Mouse (Mus musculus): ENCODE data around the gene Ada. TPM values are rescaled to one million over a fixed set of nuclear protein-coding genes. Genes with fewer than 3 reads are reported as not detected.
A peak's percentile ranks its signal among the peaks of the same experiment; 100 is the strongest.

Gene Ada
- total RNA-seq (2022), result 1 to 10 TPM in 2 of 4 experiments, under 1 TPM in 2; 0.46 to 1.2 (median 0.89) TPM

- peak; percentile 36 for DNase-seq (ENCODE audit: low spot score)
Measured at GRCm38 (mm10) chr2:163749647-163750611, at the start of gene Ada. Gene Ada (minus strand): TSS chr2:163750239.

- peak; percentile 69 for DNase-seq (ENCODE audit: low spot score)
Measured at GRCm38 (mm10) chr2:163798411-163798810, 48.4 kb upstream of the Ada start.

- peak; percentile 81 for DNase-seq (ENCODE audit: low spot score)
Measured at GRCm38 (mm10) chr2:163788484-163788883, 38.4 kb upstream of the Ada start.

GRCm38 (mm10) chr2:163787709-163788108 is 37.7 kb upstream of the Ada start:
- peak; percentile 63 for DNase-seq (ENCODE audit: low spot score)

GRCm38 (mm10) chr2:163787086-163787485 is 37.0 kb upstream of the Ada start:
- DNase-seq (ENCODE audit: low spot score), result no peak

- DNase-seq (ENCODE audit: low spot score), result peak; percentile 29
Measured at GRCm38 (mm10) chr2:163783901-163784300, 33.9 kb upstream of the Ada start.

- no peak for DNase-seq (ENCODE audit: low spot score)
Measured at GRCm38 (mm10) chr2:163783368-163783767, 33.3 kb upstream of the Ada start.

GRCm38 (mm10) chr2:163778896-163779295 is 28.9 kb upstream of the Ada start:
- DNase-seq (ENCODE audit: low spot score), result no peak

GRCm38 (mm10) chr2:163777061-163777460 is 27.0 kb upstream of the Ada start:
- no peak for DNase-seq (ENCODE audit: low spot score)

GRCm38 (mm10) chr2:163776661-163777060 is 26.6 kb upstream of the Ada start:
- no peak for DNase-seq (ENCODE audit: low spot score)

- DNase-seq (ENCODE audit: low spot score), result no peak
Measured at GRCm38 (mm10) chr2:163770731-163771130, 20.7 kb upstream of the Ada start.

- DNase-seq (ENCODE audit: low spot score), result no peak
Measured at GRCm38 (mm10) chr2:163766890-163767289, 16.9 kb upstream of the Ada start.

- no peak for DNase-seq (ENCODE audit: low spot score)
Measured at GRCm38 (mm10) chr2:163766261-163766660, 16.2 kb upstream of the Ada start.

- DNase-seq (ENCODE audit: low spot score), result no peak
Measured at GRCm38 (mm10) chr2:163761402-163761801, 11.4 kb upstream of the Ada start.

- no peak for DNase-seq (ENCODE audit: low spot score)
Measured at GRCm38 (mm10) chr2:163760589-163760988, 10.6 kb upstream of the Ada start.

- DNase-seq (ENCODE audit: low spot score), result no peak
Measured at GRCm38 (mm10) chr2:163758146-163758545, 8.1 kb upstream of the Ada start.

- peak; percentile 64 for DNase-seq (ENCODE audit: low spot score)
Measured at GRCm38 (mm10) chr2:163756723-163757122, 6.7 kb upstream of the Ada start.

GRCm38 (mm10) chr2:163754228-163754627 is 4.2 kb upstream of the Ada start:
- no peak for DNase-seq (ENCODE audit: low spot score)

GRCm38 (mm10) chr2:163744801-163745570 is 5.1 kb downstream of the Ada start:
- no peak for DNase-seq (ENCODE audit: low spot score)

- DNase-seq (ENCODE audit: low spot score), result no peak
Measured at GRCm38 (mm10) chr2:163743357-163743756, 6.7 kb downstream of the Ada start.

GRCm38 (mm10) chr2:163742656-163743055 is 7.4 kb downstream of the Ada start:
- DNase-seq (ENCODE audit: low spot score), result no peak

GRCm38 (mm10) chr2:163735980-163736379 is 14.1 kb downstream of the Ada start:
- DNase-seq (ENCODE audit: low spot score), result peak; percentile 81

All from heart, adult 8-10 months (tissue).